Mouse (Mus musculus) heart, postnatal 14 days (tissue): ENCODE results near the gene Fktn. TPM values are rescaled to one million over a fixed set of nuclear protein-coding genes. Genes with fewer than 3 reads are reported as not detected.
A peak's percentile ranks its signal among the peaks of the same experiment; 100 is the strongest.
"Not testable (repeated sequence)": the region's sequence is repeated elsewhere in the genome, so short reads cannot be mapped to it uniquely, and the experiment has no call there.

Experiments used
- DNase-seq, 2 experiments: peaks; one replicate each; pipeline ENCODE4 v3.0.0; 2021 to 2022
- intact Hi-C: fragments of 180-260 bp; cut with DNase I; formaldehyde crosslinking; loops from one replicate; pipeline ENCODE4 v1.15.1; 2025
- total RNA-seq, 2 experiments: library from RNA; stranded (reverse); gene quantifications; 2 replicates each; pipeline ENCODE4 v1.2.3; 2021

Fktn gene
- total RNA-seq, 2 experiments from 2014 or later, result 15.1 to 15.6 TPM

- no peak for DNase-seq
- intact Hi-C loops, result no loop called here
Observed at GRCm38 (mm10) chr4:53759678-53760077, 45.9 kb downstream of the Fktn start.

GRCm38 (mm10) chr4:53762501-53762900 is 48.7 kb downstream of the Fktn start:
- intact Hi-C loops, result no loop called here
- no peak for DNase-seq

- intact Hi-C loops, result no loop called here
- DNase-seq, result no peak
Observed at GRCm38 (mm10) chr4:53770958-53771735, 57.3 kb downstream of the Fktn start.

GRCm38 (mm10) chr4:53772004-53772403 is 58.2 kb downstream of the Fktn start:
- intact Hi-C loops, result no loop called here
- DNase-seq, result no peak

GRCm38 (mm10) chr4:53773911-53774310 is 60.1 kb downstream of the Fktn start:
- DNase-seq, result no peak
- intact Hi-C loops, result no loop called here

- DNase-seq, result no peak
- intact Hi-C loops, result no loop called here
Observed at GRCm38 (mm10) chr4:53781396-53781795, 67.6 kb downstream of the Fktn start.

GRCm38 (mm10) chr4:53782216-53783070 is 68.6 kb downstream of the Fktn start:
- DNase-seq, result no peak
- intact Hi-C loops, result no loop called here

- DNase-seq, result no peak
- intact Hi-C loops, result no loop called here
Observed at GRCm38 (mm10) chr4:53785746-53786398, 72.1 kb downstream of the Fktn start.

GRCm38 (mm10) chr4:53786851-53787250 is 73.1 kb downstream of the Fktn start:
- intact Hi-C loops, result no loop called here
- no peak for DNase-seq

- DNase-seq, result no peak
- intact Hi-C loops, result no loop called here
Observed at GRCm38 (mm10) chr4:53789346-53789745, 75.5 kb downstream of the Fktn start.

- intact Hi-C loops, result no loop called here
Observed at GRCm38 (mm10) chr4:53794257-53794966, 80.6 kb downstream of the Fktn start.

GRCm38 (mm10) chr4:53795086-53795485 is 81.3 kb downstream of the Fktn start:
- intact Hi-C loops, result no loop called here
- DNase-seq, result no peak

More at GRCm38 (mm10) chr4:53794257-53794966, 80.6 kb downstream of the Fktn start:
- no peak for DNase-seq

GRCm38 (mm10) chr4:53795706-53796105 is 81.9 kb downstream of the Fktn start:
- intact Hi-C loops, result no loop called here
- no peak for DNase-seq

- intact Hi-C loops, result no loop called here
- no peak for DNase-seq
Observed at GRCm38 (mm10) chr4:53796865-53797772, 83.3 kb downstream of the Fktn start.

- intact Hi-C loops, result no loop called here
- DNase-seq, result peak in 1 of 2 experiments; percentile 18
Observed at GRCm38 (mm10) chr4:53798896-53799676, 85.3 kb downstream of the Fktn start.

- no peak for DNase-seq
- intact Hi-C loops, result no loop called here
Observed at GRCm38 (mm10) chr4:53799753-53800152, 86.0 kb downstream of the Fktn start.

- DNase-seq, intact Hi-C loops: not testable (repeated sequence)
Observed at GRCm38 (mm10) chr4:53803674-53804073, 89.9 kb downstream of the Fktn start.

- DNase-seq, intact Hi-C loops: not testable (repeated sequence)
Observed at GRCm38 (mm10) chr4:53806428-53806827, 92.6 kb downstream of the Fktn start.

- intact Hi-C loops, result no loop called here
- DNase-seq, result no peak
Observed at GRCm38 (mm10) chr4:53818320-53818719, 104.5 kb downstream of the Fktn start.
